Mouse (Mus musculus) intestine, embryonic 14.5 days (tissue): ENCODE data around the gene Stx5a. TPM values are rescaled to one million over a fixed set of nuclear protein-coding genes. Genes with fewer than 3 reads are reported as not detected.
"Not testable (repeated sequence)": the region's sequence is repeated elsewhere in the genome, so short reads cannot be mapped to it uniquely, and the experiment has no call there.

Source experiments
- ATAC-seq: fragments of 200-750 bp; cut with Nextera tagmentation; replicated peaks from 2 replicates; pipeline ENCODE4 v1.8.0; 2017; ENCODE audit warnings: low read depth, moderate number of reproducible peaks, moderate TSS enrichment, moderate library complexity; ENCODE audit not compliant: low FRiP score, low TSS enrichment
- DNase-seq: peaks from one replicate; pipeline ENCODE4 v3.0.0-alpha.2; 2018; ENCODE audit warnings: low spot score
- H3K27ac ChIP-seq: fragments of 300-500 bp; sonication (generic); 2 replicates; pipeline ENCODE4 v1.5.1; 2014; ENCODE audit warnings: low read depth, mild to moderate bottlenecking, control low read depth
- H3K27me3 ChIP-seq: fragments of 300-500 bp; sonication (generic); replicated peaks from 2 replicates; pipeline ENCODE4 v1.6.1; 2014; ENCODE audit warnings: low read length, control low read depth; ENCODE audit not compliant: control insufficient read depth, insufficient read depth
- H3K36me3 ChIP-seq: fragments of 300-500 bp; sonication (generic); 2 replicates; pipeline ENCODE4 v1.6.1; 2014; ENCODE audit warnings: low read length, control low read depth; ENCODE audit not compliant: control insufficient read depth, insufficient read depth
- H3K4me1 ChIP-seq: fragments of 300-500 bp; sonication (generic); replicated peaks from 2 replicates; pipeline ENCODE4 v1.6.1; 2014; ENCODE audit warnings: low read length, control low read depth, mixed read lengths; ENCODE audit not compliant: control insufficient read depth, insufficient read depth
- H3K4me2 ChIP-seq: fragments of 300-500 bp; sonication (generic); 2 replicates; pipeline ENCODE4 v1.6.1; 2014; ENCODE audit warnings: low read length
- H3K4me3 ChIP-seq: fragments of 300-500 bp; sonication (generic); 2 replicates; pipeline ENCODE4 v1.5.1; 2014; ENCODE audit warnings: low read depth, low read length, control low read depth, mixed read lengths
- H3K9ac ChIP-seq: fragments of 300-500 bp; sonication (generic); 2 replicates; pipeline ENCODE4 v1.6.1; 2014; ENCODE audit warnings: mild to moderate bottlenecking, low read length
- H3K9me3 ChIP-seq: fragments of 300-500 bp; sonication (generic); 2 replicates; pipeline ENCODE4 v1.6.1; 2016; ENCODE audit warnings: low read length, control low read depth; ENCODE audit not compliant: control insufficient read depth
- WGBS: fragments of 180-500 bp; shearing (Covaris S2); extraction: QIAGEN DNeasy Blood & Tissue Kit; methylation state at CpG from one replicate; pipeline ENCODE4 v1.1.7; 2014; 5-methylcytosine and 5-hydroxymethylcytosine counted together
- polyA plus RNA-seq: library from polyadenylated mRNA; unstranded; fragments of >200 nt; fragmentation: Nextera tagmentation; extraction: Ambion mirVana; gene quantifications from 2 replicates; pipeline ENCODE4 v1.2.1, GENCODE M21; 2014

Stx5a gene
- polyA plus RNA-seq, 1 experiment from 2014 or later = 114 TPM

DNA sequence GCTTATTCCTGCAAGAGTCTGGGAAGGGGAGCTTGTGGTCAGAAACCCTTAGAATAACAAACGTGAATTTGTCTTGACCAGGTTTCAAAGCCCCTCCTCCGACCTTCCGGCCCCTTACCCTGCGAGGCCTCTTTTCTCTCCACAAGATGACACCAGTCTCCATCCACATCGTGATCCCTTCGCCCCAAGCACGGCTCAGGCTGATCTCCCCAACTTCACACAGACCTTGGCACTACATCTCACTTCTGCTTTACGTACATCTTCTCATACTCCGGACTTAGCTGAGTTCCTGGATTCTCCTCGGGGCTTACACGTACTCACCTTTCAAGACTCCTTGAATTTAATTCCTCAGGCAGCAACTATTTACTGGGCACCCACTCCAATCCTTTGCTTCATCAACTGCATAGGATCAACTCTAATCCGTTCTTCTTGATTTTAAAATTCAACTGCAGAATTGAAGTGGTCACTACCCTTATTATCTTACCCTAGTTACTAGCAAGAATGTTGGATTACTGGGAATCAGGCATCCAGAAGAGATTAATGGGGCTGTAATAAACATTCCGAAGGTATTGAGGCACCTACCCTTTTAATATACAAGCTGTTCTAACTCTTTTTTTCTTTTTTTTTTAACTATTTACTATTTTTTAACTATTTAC, 27.1 kb upstream of the Stx5a start:
- H3K36me3 ChIP-seq = peaks cover 28% of the 10 kb centered on the region
- WGBS = 6% methylated on average over 13 of the region's 13 CpGs
- ATAC-seq = no peak
- no peak for DNase-seq
- H3K9ac ChIP-seq = peak overlapping the region; percentile 90
- H3K9me3 ChIP-seq = no peaks in the 10 kb centered on the region
- H3K4me2 ChIP-seq = peak overlapping the region; percentile 82
- H3K4me3 ChIP-seq = peak overlapping the region; percentile 91
- H3K27me3 ChIP-seq = no peaks in the 10 kb centered on the region
- peak overlapping the region; percentile 95 for H3K27ac ChIP-seq
- H3K4me1 ChIP-seq = peaks cover 27% of the 10 kb centered on the region

DNA sequence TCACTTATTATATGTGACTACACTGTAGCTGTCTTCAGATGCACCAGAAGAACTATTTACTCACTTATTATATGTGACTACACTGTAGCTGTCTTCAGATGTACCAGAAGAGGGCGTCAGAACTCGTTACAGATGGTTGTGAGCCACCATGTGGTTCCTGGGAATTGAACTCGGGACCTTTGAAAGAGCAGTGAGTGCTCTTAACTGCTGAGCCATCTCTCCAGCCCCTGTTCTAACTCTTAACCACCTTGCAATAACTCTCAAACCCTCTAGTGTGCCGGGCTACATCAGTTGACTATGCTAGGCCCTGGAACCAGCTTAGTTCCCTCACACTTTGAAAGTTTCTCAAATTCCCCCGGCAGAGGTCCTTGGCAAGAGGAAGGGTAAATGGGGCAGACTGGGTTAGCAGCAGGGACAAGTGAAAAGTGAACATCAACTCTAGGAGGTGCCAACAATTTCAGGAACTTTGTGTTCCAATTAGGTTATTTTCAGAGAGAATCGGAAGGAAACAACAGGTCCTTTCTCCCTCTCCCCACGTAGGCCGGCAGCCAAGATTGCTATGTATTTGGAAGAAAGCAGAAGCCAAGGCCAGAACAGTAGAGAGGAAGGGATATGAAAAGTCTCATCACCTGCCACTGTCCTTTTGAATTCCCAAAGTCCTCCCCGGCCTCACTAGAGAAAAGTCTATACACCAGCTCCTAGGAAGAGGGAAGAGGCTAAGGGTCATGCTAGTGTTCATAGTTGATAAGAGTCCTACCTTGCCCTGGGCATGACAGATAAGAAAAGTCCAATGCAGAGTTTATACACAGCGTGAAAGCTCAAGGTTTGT, 26.3 kb upstream of the Stx5a start:
- no peak for DNase-seq
- Histone ChIP-seq H3K27ac (no peak overlapping the region), H3K9me3 (no peaks in the 10 kb centered on the region), H3K27me3 (no peaks in the 10 kb centered on the region), H3K4me1 (peaks cover 27% of the 10 kb centered on the region), H3K4me3 (no peak overlapping the region), H3K36me3 (peaks cover 21% of the 10 kb centered on the region), H3K9ac (no peak overlapping the region), H3K4me2 (no peak overlapping the region)
- 80% methylated on average over 10 of the region's 10 CpGs for WGBS
- ATAC-seq = no peak

GRCm38 (mm10) chr19:8715868-8716766, 25.1 kb upstream of the Stx5a start:
- no peaks in the 10 kb centered on the region for H3K9me3 ChIP-seq
- H3K4me2 ChIP-seq = no peak overlapping the region
- peaks cover 23% of the 10 kb centered on the region for H3K4me1 ChIP-seq
- H3K27ac ChIP-seq = no peak overlapping the region
- H3K4me3 ChIP-seq = no peak overlapping the region
- no peaks in the 10 kb centered on the region for H3K27me3 ChIP-seq
- 74% methylated on average over 10 of the region's 10 CpGs for WGBS
- H3K9ac ChIP-seq = no peak overlapping the region
- no peak for DNase-seq
- no peak for ATAC-seq
- peaks cover 10% of the 10 kb centered on the region for H3K36me3 ChIP-seq

DNA sequence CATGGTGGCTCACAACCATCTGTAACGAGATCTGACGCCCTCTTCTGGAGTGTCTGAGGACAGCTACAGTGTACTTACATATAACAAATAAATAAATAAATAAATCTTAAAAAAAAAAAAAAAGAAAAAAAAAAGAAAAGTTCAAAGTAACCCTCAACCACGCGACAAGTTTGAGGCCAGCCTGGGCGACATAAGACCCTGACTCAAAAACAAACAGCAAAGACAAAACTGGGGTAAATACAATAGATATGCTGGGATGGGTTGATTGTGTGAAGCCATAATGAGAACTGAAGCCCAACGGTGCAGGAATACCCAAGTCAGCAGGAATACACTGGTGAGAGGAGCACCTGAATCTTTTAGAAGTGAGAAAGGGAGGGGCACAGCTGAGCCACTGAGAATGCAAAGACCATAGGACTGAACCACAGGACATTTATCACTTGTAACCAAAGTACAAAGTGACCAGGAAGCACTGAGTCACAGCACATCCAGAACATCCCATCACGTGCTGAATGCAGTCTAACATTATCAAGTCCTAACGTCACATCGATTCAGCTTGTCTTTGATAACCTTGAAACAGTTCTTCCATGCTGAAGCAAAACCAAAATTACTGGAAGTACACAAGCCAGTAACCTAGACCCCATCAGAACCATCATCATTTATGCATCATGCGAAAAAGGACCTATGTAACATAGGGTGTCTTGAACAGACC, 24.3 kb upstream of the Stx5a start:
- H3K9me3 ChIP-seq = no peaks in the 10 kb centered on the region
- H3K27ac ChIP-seq = no peak overlapping the region
- DNase-seq = no peak
- WGBS = 74% methylated on average over 8 of the region's 10 CpGs
- H3K9ac ChIP-seq = no peak overlapping the region
- no peaks in the 10 kb centered on the region for H3K27me3 ChIP-seq
- peaks cover 2% of the 10 kb centered on the region for H3K36me3 ChIP-seq
- H3K4me3 ChIP-seq = no peak overlapping the region
- H3K4me1 ChIP-seq = peaks cover 22% of the 10 kb centered on the region
- ATAC-seq = no peak
- H3K4me2 ChIP-seq = no peak overlapping the region

DNA sequence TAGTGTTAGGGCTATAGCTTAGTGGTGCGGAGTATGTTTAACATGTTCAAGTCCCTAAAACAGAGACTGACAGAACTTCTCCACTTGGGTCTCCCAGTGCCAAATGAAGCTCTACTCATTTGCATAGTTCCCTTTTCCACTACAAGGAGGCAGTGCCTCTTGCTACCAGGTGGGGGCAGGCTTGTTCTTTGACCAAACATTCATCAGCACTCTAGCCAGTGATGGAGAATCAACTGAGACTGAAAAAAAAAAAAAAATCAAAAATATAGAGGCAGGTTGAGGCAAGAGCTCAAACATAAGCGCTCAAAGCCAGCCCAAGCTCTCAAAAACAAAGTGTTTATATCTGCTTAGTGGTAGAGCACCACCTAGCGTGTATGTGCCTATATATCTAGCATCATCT, 22.9 kb upstream of the Stx5a start:
- Histone ChIP-seq H3K27me3 (no peaks in the 10 kb centered on the region), H3K4me3 (no peak overlapping the region), H3K27ac (no peak overlapping the region), H3K36me3 (no peaks in the 10 kb centered on the region), H3K9ac (no peak overlapping the region), H3K4me2 (no peak overlapping the region), H3K9me3 (no peaks in the 10 kb centered on the region), H3K4me1 (peaks cover 21% of the 10 kb centered on the region)
- WGBS = 71% methylated on average over 3 of the region's 3 CpGs
- ATAC-seq (no peak), DNase-seq (peak; percentile 70)

DNA sequence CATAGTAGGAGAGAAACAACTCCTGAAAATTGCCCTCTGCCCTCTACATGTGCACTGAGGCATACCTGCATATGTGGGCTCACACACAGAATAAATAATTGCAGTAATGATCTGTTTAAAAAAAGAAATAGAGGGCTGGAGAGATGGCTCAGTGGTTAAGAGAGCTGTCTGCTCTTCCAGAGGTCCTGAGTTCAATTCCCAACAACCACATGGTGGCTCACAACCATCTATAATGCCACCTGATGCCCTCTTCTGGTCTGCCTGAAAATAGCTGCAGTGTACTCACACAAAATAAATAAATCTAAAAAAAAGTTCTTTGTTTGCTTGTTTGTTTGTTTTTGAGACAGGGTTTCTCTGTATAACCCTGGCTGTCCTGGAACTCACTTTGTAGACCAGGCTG, 22.2 kb upstream of the Stx5a start:
- H3K9ac ChIP-seq, H3K9me3 ChIP-seq, H3K4me2 ChIP-seq, H3K36me3 ChIP-seq, H3K4me3 ChIP-seq, H3K27ac ChIP-seq, H3K27me3 ChIP-seq, ATAC-seq, DNase-seq: not testable (repeated sequence)
- peaks cover 20% of the 10 kb centered on the region for H3K4me1 ChIP-seq

- DNase-seq = no peak
- Histone ChIP-seq H3K4me3 (no peak overlapping the region), H3K27me3 (no peaks in the 10 kb centered on the region), H3K4me1 (peaks cover 29% of the 10 kb centered on the region), H3K9me3 (no peaks in the 10 kb centered on the region), H3K4me2 (peak overlapping the region; percentile 84; the same call in 1 of the 2 replicates), H3K27ac (no peak overlapping the region), H3K36me3 (peaks cover 24% of the 10 kb centered on the region), H3K9ac (no peak overlapping the region)
- ATAC-seq = no peak
- 73% methylated on average over 1 of the region's 1 CpGs for WGBS
Measured at GRCm38 (mm10) chr19:8721378-8721777, 19.8 kb upstream of the Stx5a start.

GRCm38 (mm10) chr19:8722021-8722420, 19.2 kb upstream of the Stx5a start:
- Histone ChIP-seq H3K4me1 (peaks cover 29% of the 10 kb centered on the region), H3K9me3 (no peaks in the 10 kb centered on the region), H3K9ac (peak overlapping the region; percentile 81), H3K27ac (peak overlapping the region; percentile 97), H3K27me3 (no peaks in the 10 kb centered on the region), H3K4me3 (peak overlapping the region; percentile 88), H3K36me3 (peaks cover 29% of the 10 kb centered on the region), H3K4me2 (peak overlapping the region; percentile 84)
- ATAC-seq (no peak), DNase-seq (no peak)
- 59% methylated on average over 4 of the region's 4 CpGs for WGBS
